Mouse (Mus musculus) liver, postnatal 0 days (tissue): ENCODE results near the gene Rsl24d1.

Experiments used
- CTCF ChIP-seq: sonication (generic); IDR thresholded peaks from 2 replicates; pipeline ENCODE4 v1.5.1; 2016; ENCODE audit warnings: antibody characterized with exemption, low read depth
- EP300 ChIP-seq: IDR thresholded peaks from 2 replicates; pipeline ENCODE4 v1.6.1; 2016; ENCODE audit warnings: antibody characterized with exemption, low read depth, mild to moderate bottlenecking

DNA sequence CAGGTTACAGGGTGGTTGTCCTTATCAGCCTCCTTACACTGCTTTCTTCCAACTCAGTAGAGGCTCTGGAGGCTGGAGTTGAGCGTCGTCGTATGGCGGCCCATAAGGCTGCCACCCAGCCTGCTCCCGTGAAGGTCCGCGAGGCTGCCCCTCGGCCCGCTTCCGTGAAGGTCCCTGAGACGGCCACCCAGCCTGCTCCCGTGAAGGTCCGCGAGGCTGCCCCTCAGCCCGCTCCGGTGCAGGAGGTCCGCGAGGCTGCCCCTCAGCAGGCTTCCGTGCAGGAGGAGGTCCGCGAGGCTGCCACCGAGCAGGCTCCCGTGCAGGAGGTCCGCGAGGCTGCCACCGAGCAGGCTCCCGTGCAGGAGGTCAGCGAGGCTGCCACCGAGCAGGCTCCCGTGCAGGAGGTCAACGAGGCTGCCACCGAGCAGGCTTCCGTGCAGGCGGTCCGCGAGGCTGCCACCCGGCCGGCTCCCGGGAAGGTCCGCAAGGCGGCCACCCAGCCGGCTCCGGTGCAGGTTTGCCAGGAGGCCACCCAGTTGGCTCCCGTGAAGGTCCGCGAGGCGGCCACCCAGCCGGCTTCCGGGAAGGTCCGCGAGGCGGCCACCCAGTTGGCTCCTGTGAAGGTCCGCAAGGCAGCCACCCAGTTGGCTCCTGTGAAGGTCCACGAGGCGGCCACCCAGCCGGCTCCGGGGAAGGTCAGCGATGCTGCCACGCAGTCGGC, 9.9 kb upstream of the Rsl24d1 start:
- TF ChIP-seq CTCF (no peak), EP300 (no peak)
